Mouse (Mus musculus) thymus, adult 18-20 months (tissue): ENCODE measurements at regions not wholly inside any gene's neighbourhood (a gene's known extent, or its start where the extent isn't known, plus 50 kb on each side); places are given as distances from the start of the nearest gene placed in this dataset.
A peak's percentile ranks its signal among the peaks of the same experiment; 100 is the strongest.

Experiments
- DNase-seq, 2 experiments: peaks; one replicate each; pipeline ENCODE4 v3.0.0; 2022; ENCODE audit warnings: mixed read lengths in 2 of 2

- no peak for DNase-seq
Observed at GRCm38 (mm10) chr13:34576392-34576791, 76.9 kb downstream of the Pxdc1 start.

GRCm38 (mm10) chr13:34575997-34576314 lies 77.3 kb downstream of the Pxdc1 start:
- DNase-seq = no peak

- DNase-seq = no peak
Observed at GRCm38 (mm10) chr13:34575179-34575996, 77.9 kb downstream of the Pxdc1 start.

GRCm38 (mm10) chr13:34569312-34569711 lies 84.0 kb downstream of the Pxdc1 start:
- no peak for DNase-seq

- DNase-seq = no peak
Observed at GRCm38 (mm10) chr13:34566687-34567086, 86.6 kb downstream of the Pxdc1 start.

GRCm38 (mm10) chr13:34550130-34550884 lies 103.0 kb downstream of the Pxdc1 start:
- no peak for DNase-seq

- DNase-seq = no peak
Observed at GRCm38 (mm10) chr13:34540646-34541045, 112.6 kb downstream of the Pxdc1 start.

- no peak for DNase-seq
Observed at GRCm38 (mm10) chr13:34533896-34534295, 119.4 kb downstream of the Pxdc1 start.

GRCm38 (mm10) chr13:34511332-34511731 lies 142.0 kb downstream of the Pxdc1 start:
- no peak for DNase-seq

GRCm38 (mm10) chr13:34507224-34507623 lies 146.1 kb downstream of the Pxdc1 start:
- DNase-seq = peak in 1 of 2 experiments; percentile 5

GRCm38 (mm10) chr13:34505861-34506260 lies 147.4 kb downstream of the Pxdc1 start:
- no peak for DNase-seq

GRCm38 (mm10) chr13:34504879-34505278 lies 148.4 kb downstream of the Pxdc1 start:
- DNase-seq = no peak

- DNase-seq = no peak
Observed at GRCm38 (mm10) chr13:34498910-34499309, 153.9 kb upstream of the Slc22a23 start.

GRCm38 (mm10) chr13:34497667-34498066 lies 152.7 kb upstream of the Slc22a23 start:
- no peak for DNase-seq

GRCm38 (mm10) chr13:34484831-34485230 lies 139.8 kb upstream of the Slc22a23 start:
- no peak for DNase-seq

GRCm38 (mm10) chr13:34481461-34481860 lies 136.5 kb upstream of the Slc22a23 start:
- DNase-seq = no peak

- DNase-seq = no peak
Observed at GRCm38 (mm10) chr13:34470410-34470809, 125.4 kb upstream of the Slc22a23 start.

GRCm38 (mm10) chr13:34469568-34469967 lies 124.6 kb upstream of the Slc22a23 start:
- DNase-seq = no peak

- no peak for DNase-seq
Observed at GRCm38 (mm10) chr13:34468132-34468748, 123.3 kb upstream of the Slc22a23 start.

- no peak for DNase-seq
Observed at GRCm38 (mm10) chr13:34465862-34466430, 121.0 kb upstream of the Slc22a23 start.

GRCm38 (mm10) chr13:34465456-34465855 lies 120.5 kb upstream of the Slc22a23 start:
- no peak for DNase-seq

- DNase-seq = no peak
Observed at GRCm38 (mm10) chr13:34464221-34464620, 119.2 kb upstream of the Slc22a23 start.

- no peak for DNase-seq
Observed at GRCm38 (mm10) chr13:34462808-34463511, 118.0 kb upstream of the Slc22a23 start.
